Comparison of ENCODE assay signal across 7 mouse cellular contexts in the genomic region with DNA sequence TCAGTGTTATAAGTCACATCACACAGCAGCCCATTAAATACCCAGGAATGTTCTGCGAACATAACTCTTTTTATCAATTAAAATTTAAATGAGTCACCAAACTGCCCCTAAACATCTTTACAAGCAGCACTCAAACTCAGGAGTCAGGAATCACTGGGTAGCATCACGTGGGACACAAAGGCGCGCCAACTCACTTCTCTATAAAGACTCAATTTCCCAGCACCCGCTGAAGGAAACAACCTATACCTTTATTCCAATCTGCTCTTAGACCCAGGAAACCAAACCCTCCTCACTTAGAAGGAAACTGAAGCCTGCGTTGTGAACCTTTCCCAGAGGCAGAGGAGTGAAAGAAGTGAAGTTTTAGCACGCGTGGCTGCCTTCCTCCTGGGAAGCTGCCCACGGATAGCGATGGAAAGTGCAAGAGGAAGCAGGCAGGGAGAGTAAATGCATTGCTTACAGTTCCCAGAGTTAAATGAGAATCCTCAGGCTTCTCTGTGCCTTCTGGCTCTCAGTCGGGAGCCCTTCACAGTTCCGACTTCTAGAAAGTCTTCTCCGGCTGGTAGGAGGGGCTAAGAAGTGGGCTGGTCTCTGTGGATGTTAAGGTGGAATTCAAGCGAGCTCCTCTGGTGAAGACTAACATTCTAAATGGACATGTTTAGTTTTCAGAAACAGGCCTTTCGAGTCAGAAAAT. TPM values are rescaled to one million over a fixed set of nuclear protein-coding genes. Genes with fewer than 3 reads are reported as not detected.
DNase-seq lines count a peak whose midpoint lies in the region; ATAC-seq and TF ChIP-seq lines count a peak whose summit lies in the region.

Pla2g4a (minus strand) TSS at position 557 of the 691 bp plus-strand sequence.

- DNase-seq in adipocyte (ENCODE audit: low spot score), result peak; percentile 52
- peak; percentile 26 for DNase-seq in embryonic facial prominence, embryonic 10.5 days (ENCODE audit: low spot score)
- peak; percentile 63 to 67 for DNase-seq in heart, adult 18-20 months
- DNase-seq in kidney, adult 18-20 months, result peak; percentile 39
- peak; percentile 37 to 47 (median 44) for DNase-seq in liver, embryonic 14.5 days (ENCODE audit: low read depth in 3 of 3, low spot score in 3 of 3)
- DNase-seq in naive thymus-derived CD4-positive, alpha-beta T cell, adult 2 months (ENCODE audit: low read depth), result peak; percentile 22

- H3K4me2 ChIP-seq in liver, embryonic 14.5 days (ENCODE audit: low read depth), result peak within 1 kb of the TSS; percentile 73

- H3K9me3 ChIP-seq in embryonic facial prominence, embryonic 10.5 days, result no peaks in the 10 kb centered on the region
- H3K9me3 ChIP-seq in liver, embryonic 14.5 days (ENCODE audit: control insufficient read depth, low read length), result no peaks in the 10 kb centered on the region

- WGBS in embryonic facial prominence, embryonic 10.5 days, result 21% methylated on average over 15 of the region's 15 CpGs
- 3% methylated on average over 15 of the region's 15 CpGs for WGBS in liver, embryonic 14.5 days (ENCODE audit: insufficient replicate concordance)

- peak within 1 kb of the TSS; percentile 73 for H3K9ac ChIP-seq in liver, embryonic 14.5 days (replicated peaks)

- peak; percentile 92 for ATAC-seq in liver, embryonic 14.5 days (ENCODE audit: insufficient read depth)

- no peaks in the 10 kb centered on the region for H3K36me3 ChIP-seq in embryonic facial prominence, embryonic 10.5 days (replicated peaks)
- no peaks in the 10 kb centered on the region for H3K36me3 ChIP-seq in liver, embryonic 14.5 days (replicated peaks; ENCODE audit: control insufficient read depth, insufficient read depth, low read depth)
- no peaks in the 10 kb centered on the region for H3K36me3 ChIP-seq in testis, adult 2 months (ENCODE audit: control insufficient read depth, insufficient read depth, low read length)

- peak within 1 kb of the TSS; percentile 56 for H3K4me3 ChIP-seq in embryonic facial prominence, embryonic 10.5 days
- H3K4me3 ChIP-seq in liver, embryonic 14.5 days (ENCODE audit: insufficient read depth in 1 of 2, low read depth in 2 of 2, low read length in 2 of 2), result peak within 1 kb of the TSS; percentile 76 to 81
- H3K4me3 ChIP-seq in testis, adult 2 months (ENCODE audit: control insufficient read depth, low read depth, low read length), result peak within 1 kb of the TSS; percentile 84

- H3K27me3 ChIP-seq in embryonic facial prominence, embryonic 10.5 days (replicated peaks; ENCODE audit: low read depth, poor library complexity, severe bottlenecking), result no peaks in the 10 kb centered on the region
- H3K27me3 ChIP-seq in liver, embryonic 14.5 days (ENCODE audit: control insufficient read depth, insufficient read depth, low read length), result no peaks in the 10 kb centered on the region
- no peaks in the 10 kb centered on the region for H3K27me3 ChIP-seq in testis, adult 2 months (ENCODE audit: control insufficient read depth, insufficient read depth, low read length)

- TF ChIP-seq CTCF in liver, embryonic 14.5 days (IDR thresholded peaks at IDR 0.05; ENCODE audit: low read depth), result no peak
- no peak for TF ChIP-seq CTCF in testis, adult 2 months (IDR thresholded peaks at IDR 0.05; ENCODE audit: control insufficient read depth, insufficient read depth, insufficient replicate concordance, low read depth, low read length)

- no peak for TF ChIP-seq EP300 in liver, embryonic 14.5 days (IDR thresholded peaks at IDR 0.05; ENCODE audit: low read depth)

- peaks cover 14% of the 10 kb centered on the region for H3K4me1 ChIP-seq in embryonic facial prominence, embryonic 10.5 days
- peaks cover 3 to 10% of the 10 kb centered on the region in 2 experiments; a peak in 3 of 4 replicates for H3K4me1 ChIP-seq in liver, embryonic 14.5 days (replicated peaks; ENCODE audit: control insufficient read depth in 2 of 2, insufficient read depth in 2 of 2, low read length in 1 of 2)
- H3K4me1 ChIP-seq in testis, adult 2 months (ENCODE audit: control insufficient read depth, insufficient read depth, low read length), result no peaks in the 10 kb centered on the region

- peak within 1 kb of the TSS; percentile 83 for H3K27ac ChIP-seq in embryonic facial prominence, embryonic 10.5 days (replicated peaks)
- peak within 1 kb of the TSS; percentile 81 for H3K27ac ChIP-seq in liver, embryonic 14.5 days
- H3K27ac ChIP-seq in testis, adult 2 months (ENCODE audit: control insufficient read depth, insufficient read depth, low read depth, low read length), result peak within 1 kb of the TSS; percentile 68; the same call in 1 of the 2 replicates

- TF ChIP-seq POLR2A in testis, adult 2 months (IDR thresholded peaks at IDR 0.05; ENCODE audit: control insufficient read depth, low read depth, low read length), result no peak

RNA-seq across cellular contexts. Expression of gene Pla2g4a, which starts in this region (rescaled TPM):
- 14.3 and 16.0 TPM in 2 replicates for polyA plus RNA-seq in embryonic facial prominence, embryonic 10.5 days (2016; fragmentation: Nextera tagmentation; extraction: Ambion mirVana)
- 1 to 10 TPM; 2.3 to 2.4 TPM for total RNA-seq in heart, adult 18-20 months (2021)
- 2.6 and 3.9 TPM in 2 replicates for polyA plus RNA-seq in liver, embryonic 14.5 days (2012; rRNA removed)
- 7.8 and 8.2 TPM in 2 replicates for polyA plus RNA-seq in liver, embryonic 14.5 days (2014; fragmentation: Nextera tagmentation; extraction: Ambion mirVana)
- polyA plus RNA-seq in testis, adult 2 months (2012; rRNA removed), result 1.00 and 1.0 TPM in 2 replicates

Comparison
In these comparisons a context has a peak if more than half of its experiments do, and no peak if none do; other contexts are left out.
1. Peak in every context shown above with its lines: DNase-seq, ATAC-seq, H3K4me3 ChIP-seq and H3K27ac ChIP-seq.